Mouse (Mus musculus) testis, adult 2 months (tissue): ENCODE results near the gene Pofut2. TPM values are rescaled to one million over a fixed set of nuclear protein-coding genes. Genes with fewer than 3 reads are reported as not detected.

Experiments
- H3K27ac ChIP-seq: fragments of 200-500 bp; 2 replicates; pipeline ENCODE4 v1.5.1; 2012; ENCODE audit warnings: low read depth, low read length; ENCODE audit not compliant: control insufficient read depth, insufficient read depth
- H3K27me3 ChIP-seq: fragments of 200-500 bp; 2 replicates; pipeline ENCODE4 v1.6.1; 2012; ENCODE audit warnings: mild to moderate bottlenecking, low read length, moderate library complexity; ENCODE audit not compliant: control insufficient read depth, insufficient read depth
- H3K36me3 ChIP-seq: fragments of 200-500 bp; 2 replicates; pipeline ENCODE4 v1.6.1; 2012; ENCODE audit warnings: mild to moderate bottlenecking, low read length; ENCODE audit not compliant: control insufficient read depth, insufficient read depth
- H3K4me1 ChIP-seq: fragments of 200-500 bp; 2 replicates; pipeline ENCODE4 v1.6.1; 2012; ENCODE audit warnings: low read length; ENCODE audit not compliant: control insufficient read depth, insufficient read depth
- H3K4me3 ChIP-seq: fragments of 200-500 bp; 2 replicates; pipeline ENCODE4 v1.5.1; 2012; ENCODE audit warnings: low read depth, mild to moderate bottlenecking, low read length, moderate library complexity, mixed read lengths; ENCODE audit not compliant: control insufficient read depth
- CTCF ChIP-seq: fragments of 200-500 bp; IDR thresholded peaks from 2 replicates; pipeline ENCODE4 v1.5.1; 2012; ENCODE audit warnings: low read depth, mild to moderate bottlenecking, inconsistent platforms, low read length, moderate library complexity; ENCODE audit not compliant: control insufficient read depth, insufficient read depth, insufficient replicate concordance
- POLR2A ChIP-seq: fragments of 200-500 bp; IDR thresholded peaks from 2 replicates; pipeline ENCODE4 v1.6.1; 2012; ENCODE audit warnings: low read depth, mild to moderate bottlenecking, inconsistent platforms, low read length, moderate library complexity; ENCODE audit not compliant: control insufficient read depth
- polyA plus RNA-seq: library from polyadenylated mRNA; depleted of rRNA; stranded (reverse); fragments of >200 nt; gene quantifications from 2 replicates; pipeline ENCODE4 v1.2.3, GENCODE M21; 2012; rRNA removed

Gene Pofut2
- polyA plus RNA-seq: 54.0 and 59.9 TPM in 2 replicates

GRCm38 (mm10) chr10:77258704-77259621 is at the start of gene Pofut2:
TSS of gene Pofut2 (plus strand) at chr10:77259218.
- peak within 1 kb of the TSS; percentile 75 for H3K27ac ChIP-seq

DNA sequence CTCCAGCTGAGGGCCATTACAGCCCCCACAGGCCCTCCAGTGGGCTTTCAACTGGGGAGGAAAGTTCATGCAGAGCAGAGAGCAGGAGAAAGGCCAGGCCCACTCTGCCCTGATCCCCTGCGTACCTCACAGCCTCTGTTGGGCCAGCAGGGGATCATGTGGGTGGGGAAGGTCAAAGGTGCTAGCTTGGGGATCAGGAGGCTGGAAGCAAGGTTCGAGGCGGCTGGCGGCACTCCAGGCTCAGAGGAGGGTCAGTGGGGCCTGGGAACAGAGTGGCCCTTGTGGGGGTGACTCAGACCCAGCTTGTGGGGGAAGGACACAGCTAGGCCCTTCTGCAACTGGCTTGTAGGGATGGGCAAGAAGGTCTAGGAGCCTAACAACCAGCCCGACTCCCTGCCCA is 49.8 kb upstream of the Pofut2 start:
- no peaks in the 10 kb centered on the region for H3K27me3 ChIP-seq
- TF ChIP-seq POLR2A (no peak), CTCF (no peak)
- H3K36me3 ChIP-seq: no peaks in the 10 kb centered on the region
- no peak overlapping the region for H3K27ac ChIP-seq
- H3K4me1 ChIP-seq: no peaks in the 10 kb centered on the region; the same call in 1 of the 2 replicates
- H3K4me3 ChIP-seq: no peak overlapping the region

More at GRCm38 (mm10) chr10:77258704-77259621, at the start of gene Pofut2:
- peak within 1 kb of the TSS; percentile 93 for H3K4me3 ChIP-seq
- H3K27me3 ChIP-seq: no peaks in the 10 kb centered on the region
- TF ChIP-seq CTCF (no peak), POLR2A (peak; percentile 95)
- no peaks in the 10 kb centered on the region; the same call in 1 of the 2 replicates for H3K36me3 ChIP-seq
- H3K4me1 ChIP-seq: peaks cover 3% of the 10 kb centered on the region

- Histone ChIP-seq H3K4me1 (no peaks in the 10 kb centered on the region; the same call in 1 of the 2 replicates), H3K4me3 (no peak overlapping the region), H3K27me3 (no peaks in the 10 kb centered on the region), H3K36me3 (no peaks in the 10 kb centered on the region), H3K27ac (no peak overlapping the region)
- no peak for TF ChIP-seq CTCF
- TF ChIP-seq POLR2A: no peak
These were observed 48.4 kb upstream of the Pofut2 start for GRCm38 (mm10) chr10:77210666-77211065.

DNA sequence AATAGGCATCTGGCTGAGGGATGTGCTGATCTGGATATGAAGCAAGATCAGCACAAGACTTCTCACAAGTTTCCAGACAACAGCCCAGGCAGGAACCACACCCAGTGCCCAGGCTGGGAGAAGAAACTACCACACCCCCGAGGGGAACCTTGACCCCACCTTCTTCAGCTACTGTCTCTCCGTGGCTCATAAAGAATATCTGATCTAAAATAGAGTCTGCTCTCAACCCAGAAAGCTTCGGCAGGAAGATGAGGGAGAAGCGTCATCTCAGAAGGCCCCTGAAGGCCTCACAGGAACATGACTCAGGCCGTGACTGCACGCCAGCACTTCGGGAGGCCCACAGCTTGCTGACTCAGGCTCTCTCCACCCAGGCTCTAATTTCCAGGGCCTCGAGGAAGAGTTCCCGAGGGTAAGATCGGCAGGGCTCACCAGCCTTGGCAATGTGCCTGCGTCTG is 47.9 kb upstream of the Pofut2 start:
- Histone ChIP-seq H3K36me3 (no peaks in the 10 kb centered on the region), H3K27ac (no peak overlapping the region; the same call in 1 of the 2 replicates), H3K4me1 (no peaks in the 10 kb centered on the region; the same call in 1 of the 2 replicates), H3K4me3 (no peak overlapping the region), H3K27me3 (no peaks in the 10 kb centered on the region)
- TF ChIP-seq CTCF: no peak
- TF ChIP-seq POLR2A: no peak

- no peak overlapping the region for H3K27ac ChIP-seq
- no peak for TF ChIP-seq POLR2A
- no peak for TF ChIP-seq CTCF
- H3K4me1 ChIP-seq: no peaks in the 10 kb centered on the region; the same call in 1 of the 2 replicates
- no peaks in the 10 kb centered on the region for H3K27me3 ChIP-seq
- no peaks in the 10 kb centered on the region for H3K36me3 ChIP-seq
- no peak overlapping the region for H3K4me3 ChIP-seq
These were observed 46.5 kb upstream of the Pofut2 start for GRCm38 (mm10) chr10:77212354-77213120.

DNA sequence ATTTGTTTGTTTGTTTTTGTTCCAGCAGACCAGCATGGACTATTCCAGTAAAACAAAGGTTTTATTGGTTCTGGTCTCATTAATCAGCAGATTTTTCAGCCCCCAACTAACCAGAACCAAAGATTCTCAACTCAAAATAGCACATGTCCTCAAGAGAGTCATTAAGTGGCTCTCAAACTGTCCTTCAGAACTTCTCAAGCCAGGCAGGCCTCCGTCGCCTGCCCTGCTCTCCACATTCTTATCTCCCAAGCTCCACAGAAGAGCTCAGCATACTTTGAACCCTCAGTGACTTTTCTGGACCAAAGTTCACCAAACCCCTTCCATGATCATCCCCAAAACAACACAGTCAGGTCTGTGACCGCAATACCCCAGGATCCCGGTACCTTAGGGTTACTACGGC is 45.5 kb upstream of the Pofut2 start:
- Histone ChIP-seq H3K27me3 (no peaks in the 10 kb centered on the region), H3K27ac (no peak overlapping the region), H3K4me3 (no peak overlapping the region), H3K4me1 (no peaks in the 10 kb centered on the region; the same call in 1 of the 2 replicates), H3K36me3 (no peaks in the 10 kb centered on the region)
- TF ChIP-seq CTCF (no peak), POLR2A (no peak)

DNA sequence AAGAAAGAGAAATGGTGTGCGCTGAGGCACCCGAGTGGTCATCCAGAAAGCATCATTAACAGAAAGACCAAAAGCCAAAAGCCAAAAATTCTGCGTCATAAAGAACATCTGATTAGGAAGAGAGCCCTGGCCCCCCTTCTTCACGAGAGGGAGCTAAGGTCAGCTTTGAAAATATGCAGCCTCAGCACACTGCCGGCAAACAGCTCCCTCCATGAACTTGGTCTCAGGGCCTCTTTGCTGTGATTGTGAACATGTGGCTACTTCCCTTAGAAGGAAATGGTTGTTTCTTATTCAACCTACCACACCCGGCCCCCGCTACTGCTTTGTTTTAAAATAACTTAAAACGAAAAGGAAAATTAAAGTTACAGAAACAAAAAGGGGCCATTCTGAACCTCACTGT is 44.4 kb upstream of the Pofut2 start:
- no peak overlapping the region for H3K27ac ChIP-seq
- no peak overlapping the region for H3K4me3 ChIP-seq
- TF ChIP-seq POLR2A (no peak), CTCF (no peak)
- no peaks in the 10 kb centered on the region for H3K36me3 ChIP-seq
- H3K4me1 ChIP-seq: no peaks in the 10 kb centered on the region; the same call in 1 of the 2 replicates
- no peaks in the 10 kb centered on the region for H3K27me3 ChIP-seq
